Mouse (Mus musculus) limb, embryonic 10.5 days (tissue): ENCODE data around the gene Serpini1. TPM values are rescaled to one million over a fixed set of nuclear protein-coding genes. Genes with fewer than 3 reads are reported as not detected.
A peak's percentile ranks its signal among the peaks of the same experiment; 100 is the strongest.

ENCODE experiments used
- DNase-seq: peaks from one replicate; pipeline ENCODE4 v3.0.0-alpha.2; 2017; ENCODE audit warnings: low spot score
- H3K27ac ChIP-seq: fragments of 300-500 bp; sonication (generic); 2 replicates; pipeline ENCODE4 v1.5.1; 2016; ENCODE audit warnings: mild to moderate bottlenecking
- H3K27me3 ChIP-seq: fragments of 300-500 bp; sonication (generic); 2 replicates; pipeline ENCODE4 v1.6.1; 2016; ENCODE audit warnings: low read depth, mild to moderate bottlenecking; ENCODE audit not compliant: poor library complexity, severe bottlenecking
- H3K36me3 ChIP-seq: fragments of 300-500 bp; sonication (generic); 2 replicates; pipeline ENCODE4 v1.6.1; 2016; ENCODE audit warnings: mild to moderate bottlenecking, moderate library complexity
- H3K4me1 ChIP-seq: fragments of 300-500 bp; sonication (generic); 2 replicates; pipeline ENCODE4 v1.6.1; 2016
- H3K4me3 ChIP-seq: fragments of 300-500 bp; sonication (generic); 2 replicates; pipeline ENCODE4 v1.5.1; 2016; ENCODE audit warnings: mild to moderate bottlenecking, moderate library complexity
- H3K9me3 ChIP-seq: fragments of 300-500 bp; sonication (generic); replicated peaks from 2 replicates; pipeline ENCODE4 v1.6.1; 2016; ENCODE audit warnings: mild to moderate bottlenecking
- WGBS: fragments of 180-500 bp; shearing (Covaris S2); methylation state at CpG from one replicate; pipeline ENCODE4 v1.1.7; 2016; 5-methylcytosine and 5-hydroxymethylcytosine counted together
- polyA plus RNA-seq: library from polyadenylated mRNA; unstranded; fragments of >200 nt; fragmentation: Nextera tagmentation; extraction: Ambion mirVana; gene quantifications from 2 replicates; pipeline ENCODE4 v1.2.1, GENCODE M21; 2016

Gene Serpini1
- polyA plus RNA-seq: 1.7 and 4.0 TPM in 2 replicates

DNA sequence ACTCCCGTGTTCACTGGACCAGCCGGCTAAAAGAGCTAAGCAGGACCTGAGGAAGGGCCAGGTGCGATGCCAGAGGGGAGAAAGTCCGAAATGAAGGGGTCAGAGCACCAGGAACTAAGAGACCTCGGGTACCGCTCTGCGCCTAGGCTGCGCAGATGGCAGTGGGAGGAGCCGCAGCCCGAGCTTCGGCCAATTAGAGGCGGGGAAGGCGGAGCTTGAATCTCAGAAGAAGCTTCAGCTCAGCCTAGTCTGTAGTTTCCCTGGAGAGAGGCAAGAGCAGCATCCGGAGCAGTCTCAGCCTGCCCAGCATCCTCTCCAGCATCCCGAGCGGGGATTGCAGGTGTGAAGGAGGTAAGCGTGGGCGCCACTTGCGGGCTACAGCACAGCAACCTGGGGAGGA lies at the start of gene Serpini1:
TSS of gene Serpini1 (plus strand) at position 256 of the 400 bp plus-strand sequence.
- H3K36me3 ChIP-seq: no peaks in the 10 kb centered on the region
- no peaks in the 10 kb centered on the region for H3K27me3 ChIP-seq
- DNase-seq: no peak
- H3K9me3 ChIP-seq: no peaks in the 10 kb centered on the region
- WGBS: 0% methylated on average over 19 of the region's 19 CpGs
- H3K4me1 ChIP-seq: peaks cover 6% of the 10 kb centered on the region
- peak within 1 kb of the TSS; percentile 93 for H3K4me3 ChIP-seq
- H3K27ac ChIP-seq: peak within 1 kb of the TSS; percentile 89

GRCm38 (mm10) chr3:75517631-75518250 lies 39.6 kb upstream of the Serpini1 start:
- Histone ChIP-seq H3K4me3 (no peak overlapping the region), H3K36me3 (peaks cover 43% of the 10 kb centered on the region), H3K9me3 (no peaks in the 10 kb centered on the region), H3K4me1 (no peaks in the 10 kb centered on the region), H3K27me3 (no peaks in the 10 kb centered on the region), H3K27ac (no peak overlapping the region)
- peak; percentile 39 for DNase-seq
- 46% methylated on average over 7 of the region's 7 CpGs for whole genome bisulfite sequencing

DNA sequence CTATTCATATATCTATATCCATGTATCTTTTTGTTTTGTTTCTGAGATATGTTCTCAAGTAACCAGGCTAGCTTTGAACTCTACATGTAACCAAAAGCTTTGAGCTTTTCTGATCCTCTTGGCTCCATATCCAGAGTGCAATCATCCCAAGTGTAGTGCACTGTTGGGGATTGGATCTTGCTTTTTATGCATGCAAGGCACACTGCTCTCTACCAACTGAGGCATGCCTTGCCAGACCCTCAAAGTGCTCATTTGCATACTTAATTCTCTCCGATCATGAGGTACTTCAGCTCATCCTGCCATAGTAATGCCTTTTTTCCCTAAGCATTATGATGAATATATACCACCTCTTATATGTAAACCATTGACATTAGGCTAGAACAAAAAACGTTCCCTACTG lies 36.0 kb upstream of the Serpini1 start:
- peaks cover 54% of the 10 kb centered on the region for H3K36me3 ChIP-seq
- no peaks in the 10 kb centered on the region for H3K27me3 ChIP-seq
- WGBS: 90% methylated on average over 2 of the region's 2 CpGs
- H3K9me3 ChIP-seq: no peaks in the 10 kb centered on the region
- no peaks in the 10 kb centered on the region for H3K4me1 ChIP-seq
- no peak for DNase-seq
- no peak overlapping the region for H3K4me3 ChIP-seq
- H3K27ac ChIP-seq: no peak overlapping the region

- no peaks in the 10 kb centered on the region for H3K27me3 ChIP-seq
- no peak for DNase-seq
- 92% methylated on average over 1 of the region's 1 CpGs for whole genome bisulfite sequencing
- H3K4me1 ChIP-seq: no peaks in the 10 kb centered on the region
- no peak overlapping the region for H3K4me3 ChIP-seq
- no peak overlapping the region for H3K27ac ChIP-seq
- H3K9me3 ChIP-seq: no peaks in the 10 kb centered on the region
- H3K36me3 ChIP-seq: peaks cover 64% of the 10 kb centered on the region
Observed at GRCm38 (mm10) chr3:75522527-75522926, 34.8 kb upstream of the Serpini1 start.

DNA sequence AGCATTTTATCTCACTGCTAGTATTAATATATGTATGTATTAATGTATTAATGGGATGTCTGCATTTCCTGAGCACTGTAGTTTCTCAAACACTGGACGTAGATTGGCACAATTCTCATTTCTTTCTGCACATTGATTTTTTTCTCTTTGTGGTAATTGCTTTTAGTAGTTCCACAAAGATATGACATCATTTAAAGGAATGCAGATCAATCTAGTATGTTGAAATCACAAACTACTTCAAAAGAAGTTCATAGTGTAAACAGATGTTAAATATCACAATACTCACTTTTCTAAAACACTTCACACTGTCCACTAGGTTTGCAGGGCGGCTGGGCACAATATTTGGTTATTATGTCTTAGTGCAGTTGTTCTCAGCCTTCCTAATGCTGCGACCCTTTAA lies 26.3 kb upstream of the Serpini1 start:
- no peaks in the 10 kb centered on the region for H3K4me1 ChIP-seq
- no peak for DNase-seq
- H3K36me3 ChIP-seq: peaks cover 32% of the 10 kb centered on the region
- H3K27ac ChIP-seq: no peak overlapping the region
- H3K27me3 ChIP-seq: no peaks in the 10 kb centered on the region
- H3K4me3 ChIP-seq: no peak overlapping the region
- 93% methylated on average over 3 of the region's 3 CpGs for WGBS
- H3K9me3 ChIP-seq: no peaks in the 10 kb centered on the region

- DNase-seq: no peak
- Histone ChIP-seq H3K36me3 (peaks cover 29% of the 10 kb centered on the region), H3K27ac (no peak overlapping the region), H3K4me1 (no peaks in the 10 kb centered on the region), H3K4me3 (no peak overlapping the region), H3K9me3 (no peaks in the 10 kb centered on the region), H3K27me3 (no peaks in the 10 kb centered on the region)
- 94% methylated on average over 3 of the region's 3 CpGs for WGBS
Observed at GRCm38 (mm10) chr3:75534045-75534834, 23.1 kb upstream of the Serpini1 start.

DNA sequence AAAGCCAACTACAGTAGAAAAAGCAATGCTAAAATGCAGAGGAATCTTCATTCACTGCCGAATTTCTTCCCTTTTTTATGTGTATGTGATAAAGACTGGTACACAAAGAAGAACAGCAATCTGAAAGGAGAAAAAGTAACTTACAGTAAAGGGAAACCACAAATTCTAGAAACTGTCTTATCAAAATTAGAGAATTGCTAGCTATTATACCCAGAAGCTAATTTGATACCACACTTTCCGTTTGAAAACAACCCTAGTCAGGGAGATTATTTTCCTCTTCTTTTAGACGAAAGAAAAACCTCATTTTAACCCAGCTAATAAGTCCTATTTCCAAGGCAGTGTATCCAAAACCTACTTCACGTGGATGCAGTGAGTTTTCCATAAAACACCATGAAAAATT lies 16.1 kb upstream of the Serpini1 start:
- DNase-seq: no peak
- Histone ChIP-seq H3K9me3 (no peaks in the 10 kb centered on the region), H3K36me3 (peaks cover 37% of the 10 kb centered on the region), H3K27ac (no peak overlapping the region), H3K27me3 (no peaks in the 10 kb centered on the region), H3K4me3 (no peak overlapping the region), H3K4me1 (no peaks in the 10 kb centered on the region)
- 88% methylated on average over 4 of the region's 4 CpGs for WGBS

DNA sequence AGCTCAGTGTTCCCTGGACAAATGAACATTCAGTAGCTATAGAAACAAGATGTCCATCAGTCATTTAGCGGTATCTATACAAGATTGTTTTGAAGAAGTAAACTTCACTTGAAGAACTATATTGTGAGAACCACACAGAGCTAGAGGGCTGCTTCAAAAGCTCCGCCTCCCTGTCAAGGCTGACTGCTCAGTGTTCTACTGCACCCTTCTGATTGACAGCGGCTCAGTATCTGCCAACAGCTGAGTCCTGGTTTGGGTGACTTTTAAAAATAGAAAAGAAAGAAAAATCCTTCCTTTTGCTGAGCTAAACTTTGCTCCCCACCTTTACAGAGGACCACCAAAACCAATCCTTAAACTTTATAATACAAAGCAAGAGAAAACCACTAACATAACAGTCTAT lies 14.5 kb upstream of the Serpini1 start:
- Histone ChIP-seq H3K27ac (no peak overlapping the region), H3K36me3 (peaks cover 24% of the 10 kb centered on the region), H3K4me1 (no peaks in the 10 kb centered on the region), H3K4me3 (no peak overlapping the region), H3K9me3 (no peaks in the 10 kb centered on the region), H3K27me3 (no peaks in the 10 kb centered on the region)
- 89% methylated on average over 3 of the region's 3 CpGs for WGBS
- no peak for DNase-seq

GRCm38 (mm10) chr3:75544287-75544686 lies 13.1 kb upstream of the Serpini1 start:
- 96% methylated on average over 1 of the region's 1 CpGs for WGBS
- Histone ChIP-seq H3K9me3 (no peaks in the 10 kb centered on the region), H3K27me3 (no peaks in the 10 kb centered on the region), H3K4me1 (no peaks in the 10 kb centered on the region), H3K4me3 (no peak overlapping the region), H3K27ac (no peak overlapping the region), H3K36me3 (peaks cover 13% of the 10 kb centered on the region)
- no peak for DNase-seq

GRCm38 (mm10) chr3:75551248-75551647 lies 6.1 kb upstream of the Serpini1 start:
- Histone ChIP-seq H3K36me3 (no peaks in the 10 kb centered on the region), H3K27me3 (no peaks in the 10 kb centered on the region), H3K4me3 (no peak overlapping the region), H3K4me1 (peaks cover 6% of the 10 kb centered on the region), H3K9me3 (no peaks in the 10 kb centered on the region), H3K27ac (no peak overlapping the region)
- no peak for DNase-seq

DNA sequence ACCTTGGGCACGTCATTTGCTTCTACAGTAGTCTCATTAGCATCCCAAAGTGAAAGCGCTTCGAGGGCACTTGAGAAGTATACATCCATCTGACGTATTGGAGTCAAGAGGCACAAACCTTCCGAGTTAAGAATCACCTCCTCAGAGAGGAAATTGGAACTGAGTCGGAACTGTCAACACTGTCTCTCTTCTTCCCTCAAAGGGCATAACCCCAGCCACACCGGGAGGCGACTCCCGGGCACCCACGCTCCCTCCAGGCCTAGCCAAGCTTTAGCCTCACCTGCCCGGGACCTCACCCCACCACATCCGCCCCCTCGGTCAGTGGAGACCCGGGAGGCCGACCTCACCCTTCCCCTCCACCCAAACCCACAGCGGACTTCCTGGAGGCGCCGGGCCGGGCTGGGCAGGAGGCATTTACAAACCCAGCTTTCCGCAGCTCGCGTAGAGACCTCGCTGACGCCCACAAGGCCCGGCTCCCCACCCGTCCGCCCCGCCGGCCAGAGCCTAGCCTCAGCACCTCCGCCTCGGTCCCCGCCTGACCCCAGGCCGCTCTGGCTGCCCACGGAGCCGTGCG lies 1.1 kb upstream of the Serpini1 start:
- no peaks in the 10 kb centered on the region for H3K27me3 ChIP-seq
- no peaks in the 10 kb centered on the region for H3K9me3 ChIP-seq
- H3K4me1 ChIP-seq: peaks cover 6% of the 10 kb centered on the region
- H3K27ac ChIP-seq: peak overlapping the region; percentile 89
- under 1% methylated on average over 36 of the region's 36 CpGs for WGBS
- DNase-seq: no peak
- no peaks in the 10 kb centered on the region for H3K36me3 ChIP-seq
- H3K4me3 ChIP-seq: peak overlapping the region; percentile 93

GRCm38 (mm10) chr3:75556695-75557291 lies 554 bp upstream of the Serpini1 start, which contains the start of gene Pdcd10:
TSS of gene Pdcd10 (minus strand) at chr3:75556856.
- WGBS: under 1% methylated on average over 35 of the region's 35 CpGs
- H3K4me3 ChIP-seq: peak within 1 kb of the TSS; percentile 93
- DNase-seq: peak; percentile 99
- no peaks in the 10 kb centered on the region for H3K9me3 ChIP-seq
- peak within 1 kb of the TSS; percentile 89 for H3K27ac ChIP-seq
- H3K4me1 ChIP-seq: peaks cover 6% of the 10 kb centered on the region
- H3K27me3 ChIP-seq: no peaks in the 10 kb centered on the region
- no peaks in the 10 kb centered on the region for H3K36me3 ChIP-seq

GRCm38 (mm10) chr3:75574074-75574473 lies 16.7 kb downstream of the Serpini1 start:
- no peak overlapping the region for H3K4me3 ChIP-seq
- H3K9me3 ChIP-seq: no peaks in the 10 kb centered on the region
- H3K27me3 ChIP-seq: no peaks in the 10 kb centered on the region
- no peaks in the 10 kb centered on the region for H3K4me1 ChIP-seq
- no peaks in the 10 kb centered on the region for H3K36me3 ChIP-seq
- no peak for DNase-seq
- no peak overlapping the region for H3K27ac ChIP-seq
- WGBS: 95% methylated on average over 2 of the region's 2 CpGs
